Comparison of ENCODE assay signal across 29 mouse cellular contexts in genomic region chr5:113049876-113050275, GRCm38 (mm10). TPM values are rescaled to one million over a fixed set of nuclear protein-coding genes. Genes with fewer than 3 reads are reported as not detected.
A peak's percentile ranks its signal among the peaks of the same experiment; 100 is the strongest.
DNase-seq lines count a peak whose midpoint lies in the region; ATAC-seq and TF ChIP-seq lines count a peak whose summit lies in the region.
"Had no signal": no experiment of that assay in that cellular context is flagged by ENCODE, and none has a peak within 500 bp of the region (broad histone marks: within the 10 kb centered on the region; RNA-seq: fewer than 3 reads in every experiment).

No protein-coding gene starts in this region.

- H3K27ac ChIP-seq in hindbrain, postnatal 0 days, result peak overlapping the region; percentile 42; the same call in 1 of the 2 replicates
- no peak overlapping the region for H3K27ac ChIP-seq in hindbrain, embryonic 14.5 days
- H3K27ac ChIP-seq in midbrain, embryonic 10.5 days (replicated peaks), result 0 out of 2 replicates have a peak overlapping the region, but pooled peaks have one; percentile 43
- H3K27ac ChIP-seq in midbrain, embryonic 13.5 days, result no peak overlapping the region
- H3K27ac ChIP-seq: gastrocnemius, adult 2 months; heart, embryonic 10.5 days; kidney, postnatal 0 days; limb, embryonic 10.5 days had no signal

- no peaks in the 10 kb centered on the region for H3K9me3 ChIP-seq in hindbrain, postnatal 0 days (ENCODE audit: low read length)
- no peaks in the 10 kb centered on the region for H3K9me3 ChIP-seq in hindbrain, embryonic 14.5 days (ENCODE audit: control insufficient read depth, low read length)
- no peaks in the 10 kb centered on the region for H3K9me3 ChIP-seq in midbrain, embryonic 10.5 days (replicated peaks)
- H3K9me3 ChIP-seq in midbrain, embryonic 13.5 days, result 0 out of 2 replicates have a peak, but pooled peaks cover 2% of the 10 kb centered on the region
- H3K9me3 ChIP-seq: hindbrain, embryonic 15.5 days; limb, embryonic 10.5 days had no signal

- H3K4me2 ChIP-seq in hindbrain, postnatal 0 days (ENCODE audit: low read depth, low read length), result no peak overlapping the region
- no peak overlapping the region for H3K4me2 ChIP-seq in hindbrain, embryonic 14.5 days (replicated peaks)
- H3K4me2 ChIP-seq in midbrain, embryonic 13.5 days (replicated peaks), result no peak overlapping the region
- H3K4me2 ChIP-seq: hindbrain, embryonic 15.5 days had no signal

- no peak for TF ChIP-seq CTCF in hindbrain, postnatal 0 days (IDR thresholded peaks at IDR 0.05; ENCODE audit: low read depth)

- H3K4me1 ChIP-seq in hindbrain, postnatal 0 days (ENCODE audit: insufficient read depth, low read length), result peaks cover 11% of the 10 kb centered on the region; the same call in 1 of the 2 replicates
- H3K4me1 ChIP-seq in hindbrain, embryonic 14.5 days (replicated peaks; ENCODE audit: control insufficient read depth, insufficient read depth, low read length), result 0 out of 2 replicates have a peak, but pooled peaks cover 7% of the 10 kb centered on the region
- peaks cover 16% of the 10 kb centered on the region for H3K4me1 ChIP-seq in midbrain, embryonic 10.5 days
- peaks cover 18% of the 10 kb centered on the region for H3K4me1 ChIP-seq in midbrain, embryonic 13.5 days (replicated peaks)

- ATAC-seq in hindbrain, postnatal 0 days, result peak; percentile 59; the same call in 1 of the 2 replicates
- no peak for ATAC-seq in hindbrain, embryonic 14.5 days (ENCODE audit: low FRiP score)
- no peak for ATAC-seq in midbrain, embryonic 13.5 days
- ATAC-seq: activated CD4-positive, CD25-positive, alpha-beta regulatory T cell, adult 4 months; CD4-positive, CD25-positive, alpha-beta regulatory T cell, adult 4 months; intestine, postnatal 0 days; liver, postnatal 0 days had no signal

- no peaks in the 10 kb centered on the region for H3K36me3 ChIP-seq in hindbrain, postnatal 0 days (ENCODE audit: insufficient read depth, low read length)
- H3K36me3 ChIP-seq in hindbrain, embryonic 14.5 days (replicated peaks; ENCODE audit: control insufficient read depth, insufficient read depth), result no peaks in the 10 kb centered on the region
- H3K36me3 ChIP-seq in midbrain, embryonic 10.5 days, result no peaks in the 10 kb centered on the region
- H3K36me3 ChIP-seq in midbrain, embryonic 13.5 days, result no peaks in the 10 kb centered on the region
- H3K36me3 ChIP-seq: heart, embryonic 10.5 days; hindbrain, embryonic 15.5 days; limb, embryonic 10.5 days had no signal

- H3K27me3 ChIP-seq in hindbrain, postnatal 0 days (ENCODE audit: insufficient read depth, low read length), result no peaks in the 10 kb centered on the region
- no peaks in the 10 kb centered on the region for H3K27me3 ChIP-seq in hindbrain, embryonic 14.5 days (ENCODE audit: control insufficient read depth, insufficient read depth, low read length)
- H3K27me3 ChIP-seq in midbrain, embryonic 10.5 days (ENCODE audit: low read depth, poor library complexity, severe bottlenecking), result peaks cover 14% of the 10 kb centered on the region; the same call in 1 of the 2 replicates
- no peaks in the 10 kb centered on the region for H3K27me3 ChIP-seq in midbrain, embryonic 13.5 days

- DNase-seq in cerebellum, adult 9-11 months, result peak; percentile 45
- no peak for DNase-seq in cerebellum, adult 11 months
- peak; percentile 51 for DNase-seq in hindbrain, postnatal 0 days (ENCODE audit: low spot score)
- no peak for DNase-seq in hindbrain, embryonic 14.5 days (ENCODE audit: low spot score)
- no peak for DNase-seq in midbrain, embryonic 10.5 days (ENCODE audit: low spot score)
- DNase-seq in retina, embryonic 14.5 days (ENCODE audit: low spot score), result peak; percentile 35
- DNase-seq: adrenal gland, postnatal 14 days; cerebellum, adult 11-12 months; gastrocnemius, adult 2 months; liver, postnatal 0 days; lung, postnatal 4 days; thymus, postnatal 14 days had no signal

- H3K9ac ChIP-seq in hindbrain, postnatal 0 days (replicated peaks; ENCODE audit: low read length), result no peak overlapping the region
- H3K9ac ChIP-seq in hindbrain, embryonic 14.5 days, result no peak overlapping the region
- H3K9ac ChIP-seq in midbrain, embryonic 13.5 days (replicated peaks), result no peak overlapping the region
- H3K9ac ChIP-seq: hindbrain, embryonic 15.5 days; liver, postnatal 0 days had no signal

- H3K4me3 ChIP-seq in hindbrain, postnatal 0 days (ENCODE audit: low read length), result no peak overlapping the region
- no peak overlapping the region for H3K4me3 ChIP-seq in hindbrain, embryonic 14.5 days (replicated peaks; ENCODE audit: low read length)
- H3K4me3 ChIP-seq in midbrain, embryonic 10.5 days, result no peak overlapping the region
- no peak overlapping the region for H3K4me3 ChIP-seq in midbrain, embryonic 13.5 days (replicated peaks)
- H3K4me3 ChIP-seq: gastrocnemius, adult 2 months; heart, embryonic 10.5 days; hindbrain, embryonic 15.5 days; limb, embryonic 10.5 days; myocyte had no signal

RNA-seq across cellular contexts. Expression of gene Crybb2, which starts 20.0 kb away (rescaled TPM):
- total RNA-seq in hindbrain, postnatal 0 days (2014; rRNA removed), result not detected in 2 replicates
- polyA plus RNA-seq in hindbrain, postnatal 0 days (2015; fragmentation: Nextera tagmentation; extraction: Ambion mirVana), result not detected in 2 replicates
- not detected in 2 replicates for polyA plus RNA-seq in hindbrain, embryonic 14.5 days (2014; fragmentation: Nextera tagmentation; extraction: Ambion mirVana)
- polyA plus RNA-seq in midbrain, embryonic 10.5 days (2016; fragmentation: Nextera tagmentation; extraction: Ambion mirVana), result not detected in 2 replicates
- not detected in 2 replicates for polyA plus RNA-seq in midbrain, embryonic 13.5 days (2015; fragmentation: Nextera tagmentation; extraction: Ambion mirVana)
- total RNA-seq: adrenal gland, postnatal 14 days; ES-E14; gastrocnemius, adult 2 months; layer of hippocampus, adult 18-20 months; left cerebral cortex, adult 18-20 months; liver, adult 2 months had no signal
- polyA plus RNA-seq: activated CD4-positive, CD25-positive, alpha-beta regulatory T cell, adult 4 months; CD4-positive, CD25-positive, alpha-beta regulatory T cell, adult 4 months; gonadal fat pad, adult 2 months; heart, embryonic 10.5 days; heart, postnatal 0 days; hindbrain, embryonic 15.5 days; intestine, postnatal 0 days; kidney, postnatal 0 days; limb, embryonic 10.5 days; liver, adult 2 months; liver, postnatal 0 days; myocyte; neural tube, embryonic 14.5 days; testis, adult 2 months had no signal

RNA-seq across cellular contexts. Expression of gene Crybb3, which starts 31.5 kb away (rescaled TPM):
- total RNA-seq in hindbrain, postnatal 0 days (2014; rRNA removed), result 1.6 and 5.3 TPM in 2 replicates
- polyA plus RNA-seq in hindbrain, postnatal 0 days (2015; fragmentation: Nextera tagmentation; extraction: Ambion mirVana), result 2.3 and 2.6 TPM in 2 replicates
- polyA plus RNA-seq in hindbrain, embryonic 14.5 days (2014; fragmentation: Nextera tagmentation; extraction: Ambion mirVana), result 0.57 and 0.99 TPM in 2 replicates
- polyA plus RNA-seq in midbrain, embryonic 10.5 days (2016; fragmentation: Nextera tagmentation; extraction: Ambion mirVana), result 0.40 and 2.0 TPM in 2 replicates
- 0.27 and 0.42 TPM in 2 replicates for polyA plus RNA-seq in midbrain, embryonic 13.5 days (2015; fragmentation: Nextera tagmentation; extraction: Ambion mirVana)
- polyA plus RNA-seq: activated CD4-positive, CD25-positive, alpha-beta regulatory T cell, adult 4 months; CD4-positive, CD25-positive, alpha-beta regulatory T cell, adult 4 months had no signal

RNA-seq across cellular contexts. Expression of gene Grk3, which starts 34.3 kb away (rescaled TPM):
- 59.5 and 67.6 TPM in 2 replicates for total RNA-seq in hindbrain, postnatal 0 days (2014; rRNA removed)
- polyA plus RNA-seq in hindbrain, postnatal 0 days (2015; fragmentation: Nextera tagmentation; extraction: Ambion mirVana), result 22.4 and 23.1 TPM in 2 replicates
- 18.5 and 21.2 TPM in 2 replicates for polyA plus RNA-seq in hindbrain, embryonic 14.5 days (2014; fragmentation: Nextera tagmentation; extraction: Ambion mirVana)
- polyA plus RNA-seq in midbrain, embryonic 10.5 days (2016; fragmentation: Nextera tagmentation; extraction: Ambion mirVana), result 5.2 and 6.1 TPM in 2 replicates
- polyA plus RNA-seq in midbrain, embryonic 13.5 days (2015; fragmentation: Nextera tagmentation; extraction: Ambion mirVana), result 15.1 and 16.5 TPM in 2 replicates
- polyA plus RNA-seq: activated CD4-positive, CD25-positive, alpha-beta regulatory T cell, adult 4 months; myocyte had no signal

Comparison
In these comparisons a context has a peak if more than half of its experiments do, and no peak if none do; other contexts are left out.
1. DNase-seq: peak in cerebellum, adult 9-11 months (single experiment), hindbrain, postnatal 0 days (single experiment) and retina, embryonic 14.5 days (single experiment); none in cerebellum, adult 11 months (single experiment), hindbrain, embryonic 14.5 days (single experiment) and midbrain, embryonic 10.5 days (single experiment).
2. H3K27ac ChIP-seq: peak in hindbrain, postnatal 0 days (single experiment) and midbrain, embryonic 10.5 days (single experiment); none in hindbrain, embryonic 14.5 days (single experiment) and midbrain, embryonic 13.5 days (single experiment).